Mouse (Mus musculus): ENCODE results near the gene Crb1. TPM values are rescaled to one million over a fixed set of nuclear protein-coding genes. Genes with fewer than 3 reads are reported as not detected.

The Crb1 gene
- polyA plus RNA-seq, 1 experiment from 2014 or later = 2.2 TPM

GRCm38 (mm10) chr1:139179707-139180106, 197.2 kb downstream of the Crb1 start:
- Histone ChIP-seq H3K4me3 (ENCODE audit: low read depth, low read length) (no peak overlapping the region), H3K9ac (ENCODE audit: low read depth, low read length) (no peak overlapping the region), H3K4me1 (ENCODE audit: control insufficient read depth, insufficient read depth, low read length) (no peaks in the 10 kb centered on the region), H3K4me2 (ENCODE audit: low read length) (no peak overlapping the region), H3K9me3 (replicated peaks; ENCODE audit: control insufficient read depth, low read length, poor library complexity, severe bottlenecking) (no peaks in the 10 kb centered on the region), H3K27me3 (ENCODE audit: control insufficient read depth, insufficient read depth, low read depth, low read length) (no peaks in the 10 kb centered on the region), H3K27ac (ENCODE audit: low read length) (no peak overlapping the region), H3K36me3 (ENCODE audit: control insufficient read depth, insufficient read depth, low read length) (no peaks in the 10 kb centered on the region)
- no peak for ATAC-seq
- WGBS = 84% methylated on average over 1 of the region's 1 CpGs

GRCm38 (mm10) chr1:139174058-139174832, 202.7 kb downstream of the Crb1 start:
- Histone ChIP-seq H3K4me3 (ENCODE audit: low read depth, low read length) (no peak overlapping the region), H3K9ac (ENCODE audit: low read depth, low read length) (no peak overlapping the region)
- 86% methylated on average over 3 of the region's 3 CpGs for WGBS

GRCm38 (mm10) chr1:139162814-139163213, 214.1 kb downstream of the Crb1 start:
- Histone ChIP-seq H3K36me3 (ENCODE audit: control insufficient read depth, insufficient read depth, low read length) (no peaks in the 10 kb centered on the region), H3K4me2 (ENCODE audit: low read length) (no peak overlapping the region), H3K27me3 (ENCODE audit: control insufficient read depth, insufficient read depth, low read depth, low read length) (no peaks in the 10 kb centered on the region), H3K9me3 (replicated peaks; ENCODE audit: control insufficient read depth, low read length, poor library complexity, severe bottlenecking) (no peaks in the 10 kb centered on the region), H3K4me3 (ENCODE audit: low read depth, low read length) (no peak overlapping the region), H3K9ac (ENCODE audit: low read depth, low read length) (no peak overlapping the region), H3K4me1 (ENCODE audit: control insufficient read depth, insufficient read depth, low read length) (no peaks in the 10 kb centered on the region), H3K27ac (ENCODE audit: low read length) (no peak overlapping the region)
- whole genome bisulfite sequencing = 29% methylated on average over 5 of the region's 5 CpGs
- no peak for ATAC-seq

More at GRCm38 (mm10) chr1:139174058-139174832, 202.7 kb downstream of the Crb1 start:
- Histone ChIP-seq H3K27me3 (ENCODE audit: control insufficient read depth, insufficient read depth, low read depth, low read length) (no peaks in the 10 kb centered on the region), H3K27ac (ENCODE audit: low read length) (no peak overlapping the region), H3K9me3 (replicated peaks; ENCODE audit: control insufficient read depth, low read length, poor library complexity, severe bottlenecking) (no peaks in the 10 kb centered on the region), H3K4me1 (ENCODE audit: control insufficient read depth, insufficient read depth, low read length) (no peaks in the 10 kb centered on the region), H3K36me3 (ENCODE audit: control insufficient read depth, insufficient read depth, low read length) (peaks cover 6% of the 10 kb centered on the region; the same call in 1 of the 2 replicates), H3K4me2 (ENCODE audit: low read length) (no peak overlapping the region)
- no peak for ATAC-seq

GRCm38 (mm10) chr1:139161619-139162018, 215.3 kb downstream of the Crb1 start:
- no peaks in the 10 kb centered on the region for H3K4me1 ChIP-seq (ENCODE audit: control insufficient read depth, insufficient read depth, low read length)
- no peak overlapping the region for H3K9ac ChIP-seq (ENCODE audit: low read depth, low read length)
- H3K9me3 ChIP-seq (replicated peaks; ENCODE audit: control insufficient read depth, low read length, poor library complexity, severe bottlenecking) = no peaks in the 10 kb centered on the region
- H3K36me3 ChIP-seq (ENCODE audit: control insufficient read depth, insufficient read depth, low read length) = no peaks in the 10 kb centered on the region
- 47% methylated on average over 3 of the region's 3 CpGs for WGBS
- no peak overlapping the region for H3K4me3 ChIP-seq (ENCODE audit: low read depth, low read length)
- no peak overlapping the region for H3K4me2 ChIP-seq (ENCODE audit: low read length)
- ATAC-seq = no peak
- H3K27me3 ChIP-seq (ENCODE audit: control insufficient read depth, insufficient read depth, low read depth, low read length) = no peaks in the 10 kb centered on the region
- H3K27ac ChIP-seq (ENCODE audit: low read length) = no peak overlapping the region

GRCm38 (mm10) chr1:139156397-139156796, 220.5 kb downstream of the Crb1 start:
- Histone ChIP-seq H3K36me3 (ENCODE audit: control insufficient read depth, insufficient read depth, low read length) (no peaks in the 10 kb centered on the region), H3K9ac (ENCODE audit: low read depth, low read length) (no peak overlapping the region), H3K4me2 (ENCODE audit: low read length) (no peak overlapping the region), H3K27ac (ENCODE audit: low read length) (no peak overlapping the region), H3K4me3 (ENCODE audit: low read depth, low read length) (no peak overlapping the region), H3K9me3 (replicated peaks; ENCODE audit: control insufficient read depth, low read length, poor library complexity, severe bottlenecking) (no peaks in the 10 kb centered on the region), H3K27me3 (ENCODE audit: control insufficient read depth, insufficient read depth, low read depth, low read length) (no peaks in the 10 kb centered on the region), H3K4me1 (ENCODE audit: control insufficient read depth, insufficient read depth, low read length) (peaks cover 3% of the 10 kb centered on the region; the same call in 1 of the 2 replicates)
- no peak for ATAC-seq
- 13% methylated on average over 3 of the region's 3 CpGs for WGBS

GRCm38 (mm10) chr1:139153493-139153892, 223.4 kb downstream of the Crb1 start:
- no peak overlapping the region for H3K4me3 ChIP-seq (ENCODE audit: low read depth, low read length)
- 24% methylated on average over 6 of the region's 6 CpGs for WGBS
- no peaks in the 10 kb centered on the region for H3K9me3 ChIP-seq (replicated peaks; ENCODE audit: control insufficient read depth, low read length, poor library complexity, severe bottlenecking)
- H3K9ac ChIP-seq (ENCODE audit: low read depth, low read length) = no peak overlapping the region
- H3K27ac ChIP-seq (ENCODE audit: low read length) = peak overlapping the region; percentile 52; the same call in 1 of the 2 replicates
- 0 out of 2 replicates have a peak, but pooled peaks have one; percentile 61 for ATAC-seq
- no peaks in the 10 kb centered on the region for H3K27me3 ChIP-seq (ENCODE audit: control insufficient read depth, insufficient read depth, low read depth, low read length)
- peaks cover 3% of the 10 kb centered on the region; the same call in 1 of the 2 replicates for H3K4me1 ChIP-seq (ENCODE audit: control insufficient read depth, insufficient read depth, low read length)
- no peak overlapping the region for H3K4me2 ChIP-seq (ENCODE audit: low read length)
- no peaks in the 10 kb centered on the region for H3K36me3 ChIP-seq (ENCODE audit: control insufficient read depth, insufficient read depth, low read length)

GRCm38 (mm10) chr1:139153006-139153405, 223.9 kb downstream of the Crb1 start:
- 25% methylated on average over 2 of the region's 2 CpGs for WGBS
- no peaks in the 10 kb centered on the region for H3K27me3 ChIP-seq (ENCODE audit: control insufficient read depth, insufficient read depth, low read depth, low read length)
- no peak overlapping the region for H3K4me3 ChIP-seq (ENCODE audit: low read depth, low read length)
- H3K9ac ChIP-seq (ENCODE audit: low read depth, low read length) = no peak overlapping the region
- H3K36me3 ChIP-seq (ENCODE audit: control insufficient read depth, insufficient read depth, low read length) = no peaks in the 10 kb centered on the region
- no peak overlapping the region for H3K27ac ChIP-seq (ENCODE audit: low read length)
- peak; percentile 74 for ATAC-seq
- no peak overlapping the region for H3K4me2 ChIP-seq (ENCODE audit: low read length)
- H3K4me1 ChIP-seq (ENCODE audit: control insufficient read depth, insufficient read depth, low read length) = peaks cover 3% of the 10 kb centered on the region; the same call in 1 of the 2 replicates
- H3K9me3 ChIP-seq (replicated peaks; ENCODE audit: control insufficient read depth, low read length, poor library complexity, severe bottlenecking) = no peaks in the 10 kb centered on the region

Other genes starting within 250 kb of the Crb1 start
- gene Zbtb41, start 45.2 kb upstream of the Crb1 start, polyA plus RNA-seq (2015; fragmentation: Nextera tagmentation; extraction: Ambion mirVana) = 20.9 and 24.6 TPM in 2 replicates
- 1.4 and 2.4 TPM in 2 replicates for gene Aspm, start 77.7 kb upstream of the Crb1 start, polyA plus RNA-seq (2015; fragmentation: Nextera tagmentation; extraction: Ambion mirVana)
- not detected in 2 replicates for gene F13b, start 124.6 kb upstream of the Crb1 start, polyA plus RNA-seq (2015; fragmentation: Nextera tagmentation; extraction: Ambion mirVana)
- gene Cfhr1, start 183.2 kb upstream of the Crb1 start, polyA plus RNA-seq (2015; fragmentation: Nextera tagmentation; extraction: Ambion mirVana) = not detected in 2 replicates